Mouse (Mus musculus) limb, embryonic 11.5 days (tissue): ENCODE data around the gene Slc35d2. TPM values are rescaled to one million over a fixed set of nuclear protein-coding genes. Genes with fewer than 3 reads are reported as not detected.

Source experiments
- ATAC-seq: fragments of 200-750 bp; cut with Nextera tagmentation; 2 replicates; pipeline ENCODE4 v1.8.0; 2017; ENCODE audit warnings: low read depth; ENCODE audit not compliant: insufficient number of reproducible peaks, low FRiP score, low TSS enrichment
- DNase-seq: peaks from one replicate; pipeline ENCODE4 v3.0.0-alpha.2; 2015; ENCODE audit warnings: low spot score
- H3K27ac ChIP-seq: fragments of 300-500 bp; sonication (generic); replicated peaks from 2 replicates; pipeline ENCODE4 v1.5.1; 2014; ENCODE audit warnings: low read depth, mild to moderate bottlenecking, low read length
- H3K27me3 ChIP-seq: fragments of 300-500 bp; sonication (generic); 2 replicates; pipeline ENCODE4 v1.6.1; 2014; ENCODE audit warnings: mild to moderate bottlenecking, low read length, mixed read lengths; ENCODE audit not compliant: control insufficient read depth, insufficient read depth
- H3K36me3 ChIP-seq: fragments of 300-500 bp; sonication (generic); 2 replicates; pipeline ENCODE4 v1.6.1; 2014; ENCODE audit warnings: mild to moderate bottlenecking, low read length, moderate library complexity, mixed read lengths; ENCODE audit not compliant: control insufficient read depth, insufficient read depth
- H3K4me1 ChIP-seq: fragments of 300-500 bp; sonication (generic); 2 replicates; pipeline ENCODE4 v1.6.1; 2014; ENCODE audit warnings: low read length, mixed read lengths; ENCODE audit not compliant: control insufficient read depth, insufficient read depth
- H3K4me2 ChIP-seq: fragments of 300-500 bp; sonication (generic); 2 replicates; pipeline ENCODE4 v1.6.1; 2014; ENCODE audit warnings: low read depth, mild to moderate bottlenecking, moderate library complexity; ENCODE audit not compliant: severe bottlenecking
- H3K4me3 ChIP-seq: fragments of 300-500 bp; sonication (generic); 2 replicates; pipeline ENCODE4 v1.5.1; 2014; ENCODE audit warnings: low read depth, low read length
- H3K9ac ChIP-seq: fragments of 300-500 bp; sonication (generic); 2 replicates; pipeline ENCODE4 v1.6.1; 2014; ENCODE audit warnings: mild to moderate bottlenecking, low read length
- H3K9me3 ChIP-seq: fragments of 300-500 bp; sonication (generic); 2 replicates; pipeline ENCODE4 v1.6.1; 2016; ENCODE audit warnings: low read length; ENCODE audit not compliant: control insufficient read depth
- WGBS: fragments of 180-500 bp; shearing (Covaris S2); extraction: QIAGEN DNeasy Blood & Tissue Kit; methylation state at CpG from one replicate; pipeline ENCODE4 v1.1.7; 2014; 5-methylcytosine and 5-hydroxymethylcytosine counted together
- polyA plus RNA-seq: library from polyadenylated mRNA; unstranded; fragments of >200 nt; fragmentation: Nextera tagmentation; extraction: Ambion mirVana; gene quantifications from 2 replicates; pipeline ENCODE4 v1.2.1, GENCODE M21; 2014

The Slc35d2 gene
- polyA plus RNA-seq, 1 experiment from 2014 or later: 4.5 TPM

- WGBS: 94% methylated on average over 3 of the region's 3 CpGs
- no peak for ATAC-seq
- H3K4me2 ChIP-seq: no peak overlapping the region
These were observed 23.5 kb downstream of the Slc35d2 start for GRCm38 (mm10) chr13:64105690-64106089.

GRCm38 (mm10) chr13:64100186-64100585 is 29.0 kb downstream of the Slc35d2 start:
- WGBS: 63% methylated on average over 3 of the region's 3 CpGs
- H3K27me3 ChIP-seq: no peaks in the 10 kb centered on the region
- ATAC-seq (no peak), DNase-seq (peak; percentile 48)
- no peak overlapping the region for H3K9ac ChIP-seq
- H3K36me3 ChIP-seq: no peaks in the 10 kb centered on the region
- no peak overlapping the region for H3K27ac ChIP-seq
- H3K4me3 ChIP-seq: no peak overlapping the region
- H3K9me3 ChIP-seq: no peaks in the 10 kb centered on the region
- H3K4me1 ChIP-seq: no peaks in the 10 kb centered on the region
- no peak overlapping the region for H3K4me2 ChIP-seq

More at GRCm38 (mm10) chr13:64105690-64106089, 23.5 kb downstream of the Slc35d2 start:
- H3K27ac ChIP-seq: no peak overlapping the region
- H3K9me3 ChIP-seq: no peaks in the 10 kb centered on the region
- H3K36me3 ChIP-seq: no peaks in the 10 kb centered on the region
- H3K4me3 ChIP-seq: no peak overlapping the region
- no peak for DNase-seq
- H3K27me3 ChIP-seq: no peaks in the 10 kb centered on the region
- H3K4me1 ChIP-seq: 0 out of 2 replicates have a peak, but pooled peaks cover 3% of the 10 kb centered on the region
- no peak overlapping the region for H3K9ac ChIP-seq

GRCm38 (mm10) chr13:64098992-64099391 is 30.2 kb downstream of the Slc35d2 start:
- Histone ChIP-seq H3K4me3 (no peak overlapping the region), H3K9me3 (no peaks in the 10 kb centered on the region), H3K4me1 (no peaks in the 10 kb centered on the region), H3K9ac (no peak overlapping the region), H3K27ac (no peak overlapping the region), H3K4me2 (no peak overlapping the region), H3K36me3 (no peaks in the 10 kb centered on the region), H3K27me3 (no peaks in the 10 kb centered on the region)
- peak; percentile 64 for DNase-seq
- ATAC-seq: no peak
- 72% methylated on average over 9 of the region's 9 CpGs for WGBS

- 0% methylated on average over 1 of the region's 1 CpGs for WGBS
- H3K4me1 ChIP-seq: no peaks in the 10 kb centered on the region
- DNase-seq (peak; percentile 88), ATAC-seq (no peak)
- H3K4me2 ChIP-seq: no peak overlapping the region
- no peak overlapping the region for H3K27ac ChIP-seq
- H3K36me3 ChIP-seq: no peaks in the 10 kb centered on the region
- no peaks in the 10 kb centered on the region for H3K9me3 ChIP-seq
- H3K9ac ChIP-seq: no peak overlapping the region
- H3K27me3 ChIP-seq: no peaks in the 10 kb centered on the region
- H3K4me3 ChIP-seq: no peak overlapping the region
These were observed 35.8 kb downstream of the Slc35d2 start for GRCm38 (mm10) chr13:64093341-64093740.

- H3K36me3 ChIP-seq: no peaks in the 10 kb centered on the region
- no peak overlapping the region for H3K27ac ChIP-seq
- H3K9me3 ChIP-seq: no peaks in the 10 kb centered on the region
- H3K4me3 ChIP-seq: no peak overlapping the region
- no peak for ATAC-seq
- H3K27me3 ChIP-seq: no peaks in the 10 kb centered on the region
- H3K4me2 ChIP-seq: no peak overlapping the region
- H3K9ac ChIP-seq: no peak overlapping the region
- WGBS: 66% methylated on average over 6 of the region's 6 CpGs
- no peaks in the 10 kb centered on the region for H3K4me1 ChIP-seq
- no peak for DNase-seq
These were observed 36.4 kb downstream of the Slc35d2 start for GRCm38 (mm10) chr13:64092752-64093151.

- WGBS: 41% methylated on average over 3 of the region's 3 CpGs
- Histone ChIP-seq H3K4me1 (no peaks in the 10 kb centered on the region), H3K9ac (no peak overlapping the region), H3K27ac (no peak overlapping the region), H3K36me3 (no peaks in the 10 kb centered on the region), H3K4me2 (no peak overlapping the region), H3K27me3 (no peaks in the 10 kb centered on the region), H3K9me3 (no peaks in the 10 kb centered on the region), H3K4me3 (no peak overlapping the region)
- ATAC-seq (no peak), DNase-seq (no peak)
These were observed 37.0 kb downstream of the Slc35d2 start for GRCm38 (mm10) chr13:64092141-64092540.

GRCm38 (mm10) chr13:64091006-64091405 is 38.2 kb downstream of the Slc35d2 start:
- Histone ChIP-seq H3K4me3 (no peak overlapping the region), H3K9me3 (no peaks in the 10 kb centered on the region), H3K9ac (no peak overlapping the region), H3K4me2 (no peak overlapping the region), H3K27ac (no peak overlapping the region), H3K4me1 (no peaks in the 10 kb centered on the region), H3K27me3 (no peaks in the 10 kb centered on the region), H3K36me3 (no peaks in the 10 kb centered on the region)
- ATAC-seq: no peak
- 74% methylated on average over 7 of the region's 7 CpGs for WGBS
- DNase-seq: no peak

- no peaks in the 10 kb centered on the region for H3K4me1 ChIP-seq
- no peak overlapping the region for H3K4me2 ChIP-seq
- H3K27me3 ChIP-seq: no peaks in the 10 kb centered on the region
- H3K36me3 ChIP-seq: no peaks in the 10 kb centered on the region
- DNase-seq (no peak), ATAC-seq (no peak)
- no peak overlapping the region for H3K27ac ChIP-seq
- H3K9me3 ChIP-seq: no peaks in the 10 kb centered on the region
- no peak overlapping the region for H3K4me3 ChIP-seq
- no peak overlapping the region for H3K9ac ChIP-seq
- WGBS: 84% methylated on average over 5 of the region's 5 CpGs
These were observed 38.9 kb downstream of the Slc35d2 start for GRCm38 (mm10) chr13:64090278-64090677.

GRCm38 (mm10) chr13:64089130-64089529 is 40.0 kb downstream of the Slc35d2 start, which contains the start of gene Hsd17b3:
TSS of gene Hsd17b3 (minus strand) at chr13:64089230.
- H3K4me3 ChIP-seq: no peak within 1 kb of the TSS
- H3K4me1 ChIP-seq: no peaks in the 10 kb centered on the region
- H3K4me2 ChIP-seq: no peak within 1 kb of the TSS
- ATAC-seq (no peak), DNase-seq (no peak)
- whole genome bisulfite sequencing: 80% methylated on average over 4 of the region's 4 CpGs
- H3K36me3 ChIP-seq: no peaks in the 10 kb centered on the region
- H3K9me3 ChIP-seq: no peaks in the 10 kb centered on the region
- H3K27ac ChIP-seq: no peak within 1 kb of the TSS
- H3K27me3 ChIP-seq: no peaks in the 10 kb centered on the region
- no peak within 1 kb of the TSS for H3K9ac ChIP-seq
